Mouse (Mus musculus): ENCODE results near the gene Reep3. TPM values are rescaled to one million over a fixed set of nuclear protein-coding genes. Genes with fewer than 3 reads are reported as not detected.

Reep3 gene
- total and polyA plus RNA-seq, 3 experiments = 0.01 TPM; not detected in 2

Other genes starting within 250 kb of the Reep3 start
- gene Jmjd1c, start 820 bp downstream of the Reep3 start, total RNA-seq (2012; rRNA removed) = 10.6 and 14.7 TPM in 2 replicates
- 10 to 100 TPM; 15.2 to 62.3 TPM for gene Jmjd1c, start 820 bp downstream of the Reep3 start, polyA plus RNA-seq (2012; ENCODE audit: insufficient read depth in 1 of 2, insufficient read length in 2 of 2, low read depth in 1 of 2, low replicate concordance in 2 of 2, missing spikeins in 1 of 2)
- gene Nrbf2, start 188.4 kb upstream of the Reep3 start, total RNA-seq (2012; rRNA removed) = 18.5 and 19.5 TPM in 2 replicates
- 10 to 100 TPM in 1 of 2 experiments, not detected in 1; 38.9 TPM for gene Nrbf2, start 188.4 kb upstream of the Reep3 start, polyA plus RNA-seq (2012; ENCODE audit: insufficient read depth in 1 of 2, insufficient read length in 2 of 2, low read depth in 1 of 2, low replicate concordance in 2 of 2, missing spikeins in 1 of 2)